Mouse (Mus musculus): ENCODE data around the gene Xpc.
A peak's percentile ranks its signal among the peaks of the same experiment; 100 is the strongest.

Xpc gene

DNA sequence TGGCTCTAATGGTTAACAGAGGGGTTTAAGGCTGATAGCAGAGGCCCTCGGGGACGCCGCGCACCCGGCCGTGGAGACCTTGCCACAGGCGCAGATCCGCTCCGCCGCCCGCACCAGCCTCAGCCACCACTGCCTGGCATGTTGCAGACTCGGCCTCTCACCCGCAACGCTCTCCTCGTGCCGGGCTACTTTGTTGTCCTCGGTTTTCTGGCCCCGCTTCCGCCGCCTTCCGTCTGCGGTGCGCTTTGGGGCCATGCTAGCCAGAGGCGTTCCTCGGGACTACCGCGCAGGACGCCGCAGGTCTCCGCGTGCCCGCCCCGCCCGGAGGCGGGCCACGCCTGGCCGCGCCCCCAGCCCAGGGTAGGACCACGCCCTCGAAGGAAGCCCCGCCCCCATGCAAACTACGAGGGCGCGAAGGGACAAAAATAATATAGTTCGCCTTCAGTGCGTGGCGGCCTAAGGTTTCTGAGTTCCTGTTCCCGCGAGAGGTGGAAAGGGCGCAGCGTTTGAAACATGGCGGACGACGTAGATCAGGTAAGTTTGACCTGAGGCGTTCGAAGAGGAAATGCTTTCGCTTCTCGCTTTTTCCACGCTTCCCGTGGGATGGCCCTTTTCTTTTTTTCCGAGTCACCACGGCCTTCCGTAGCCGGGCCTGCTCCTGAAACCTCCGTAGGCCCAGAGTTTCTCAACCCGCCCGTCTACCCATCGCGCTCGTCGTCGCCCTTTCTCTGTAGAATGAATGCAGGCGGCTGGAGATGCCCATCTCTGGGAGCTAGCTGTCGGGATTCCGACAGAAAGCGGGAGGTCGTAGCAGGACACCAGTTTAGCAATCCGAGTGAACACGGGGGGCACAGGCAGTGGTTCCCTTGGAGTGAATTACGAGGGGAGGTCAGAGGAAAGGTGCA lies at the start of gene Xpc, which contains the start of gene Lsm3:
TSS of gene Xpc (minus strand) at position 344 of the 905 bp plus-strand sequence.
TSS of gene Lsm3 (plus strand) at position 384 of the 905 bp plus-strand sequence.
- peak; percentile 98 for DNase-seq

DNA sequence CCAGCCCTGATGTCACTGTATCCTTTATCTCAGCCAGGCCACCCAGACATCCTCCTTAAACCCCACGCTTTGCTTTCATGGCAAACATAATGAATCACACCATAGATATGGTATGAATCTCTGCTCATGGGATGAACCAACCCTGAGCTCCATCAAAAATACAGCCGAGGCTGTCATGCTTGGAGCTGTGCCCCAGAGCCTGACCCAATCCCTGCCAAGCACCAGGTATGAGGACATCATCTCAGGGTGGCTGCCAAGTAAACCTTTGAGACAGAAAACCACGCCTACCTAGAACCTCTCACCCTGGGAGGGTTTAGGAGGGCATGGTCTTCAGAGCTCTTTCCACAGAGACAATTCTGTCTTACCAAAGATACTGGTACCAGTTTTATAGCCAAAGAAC lies 47.3 kb upstream of the Xpc start:
- no peak for DNase-seq

DNA sequence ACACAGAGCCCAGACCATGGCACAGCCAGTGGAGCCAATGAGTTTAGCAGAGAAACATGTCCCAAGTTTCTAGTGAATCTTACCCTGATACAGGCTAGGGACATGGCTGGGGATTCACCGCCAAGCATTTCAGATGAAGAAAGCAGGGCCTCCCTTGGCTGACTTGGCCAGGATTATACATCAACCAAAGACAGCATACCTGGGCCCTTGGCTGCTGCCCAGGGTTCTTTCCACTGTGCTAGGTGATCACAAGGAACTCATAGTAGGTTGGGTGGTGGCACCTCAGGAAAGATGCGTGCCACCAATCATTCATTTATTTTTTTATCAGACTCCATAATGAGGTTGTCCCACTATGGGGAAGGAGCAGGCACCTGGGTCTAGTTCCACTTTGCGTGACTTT lies 44.5 kb upstream of the Xpc start:
- no peak for DNase-seq

DNA sequence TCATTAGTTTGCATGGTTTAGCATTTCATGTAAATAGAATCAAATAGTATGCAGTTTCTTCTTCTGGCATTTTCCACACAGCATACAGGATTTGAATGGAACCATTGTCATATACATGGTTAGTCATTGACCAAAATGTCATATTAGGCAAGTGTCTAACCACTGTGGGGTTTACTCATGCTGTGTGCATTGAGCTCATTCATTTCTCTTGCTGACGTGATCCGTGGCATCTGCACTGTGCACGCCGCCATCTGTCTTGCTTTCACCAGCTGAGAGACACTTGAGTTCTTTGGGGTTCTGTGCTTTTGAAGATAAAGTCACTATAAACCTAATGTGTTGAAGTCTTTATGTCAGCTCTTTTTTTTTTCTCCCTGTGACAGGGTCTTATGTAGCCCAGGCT lies 43.7 kb upstream of the Xpc start:
- DNase-seq: no peak

DNA sequence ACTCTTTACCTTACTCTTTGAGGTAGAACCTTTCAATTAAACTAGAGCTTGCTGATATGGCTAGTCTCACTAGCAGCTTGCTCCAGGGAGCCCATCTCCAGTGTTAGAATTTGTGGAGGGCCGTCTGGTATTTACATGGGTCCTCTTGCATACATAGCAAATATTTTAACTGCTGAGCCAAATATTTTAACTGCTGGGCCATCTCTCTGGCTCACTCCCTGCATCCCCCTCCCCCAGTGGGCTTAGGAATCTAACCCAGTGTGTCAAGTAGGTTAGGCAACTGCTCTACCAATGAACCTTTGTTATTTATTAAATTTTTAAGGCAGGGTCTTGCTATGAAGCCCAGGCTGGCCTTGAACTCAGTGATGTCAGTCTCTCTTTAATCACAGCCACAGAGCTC lies 42.9 kb upstream of the Xpc start:
- no peak for DNase-seq

DNA sequence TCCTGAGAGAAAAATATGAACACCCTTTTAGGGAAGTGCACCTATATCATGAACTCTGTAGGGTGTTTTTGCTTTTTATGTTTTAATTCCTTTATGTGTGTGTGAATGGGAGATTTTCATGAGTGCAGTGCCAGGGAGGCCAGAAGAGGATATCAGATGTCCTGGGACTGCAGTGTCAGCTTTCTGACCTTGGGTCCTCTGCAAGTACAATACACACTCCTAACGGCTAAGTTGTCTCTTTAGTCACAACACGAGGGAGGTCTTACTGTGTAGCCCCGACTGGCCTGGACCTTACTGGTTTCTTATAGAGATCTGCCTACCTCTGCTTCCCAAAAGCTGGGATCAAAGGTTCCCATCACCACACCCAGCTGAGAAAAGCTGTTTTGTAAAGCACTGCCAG lies 37.0 kb upstream of the Xpc start:
- DNase-seq: no peak

DNA sequence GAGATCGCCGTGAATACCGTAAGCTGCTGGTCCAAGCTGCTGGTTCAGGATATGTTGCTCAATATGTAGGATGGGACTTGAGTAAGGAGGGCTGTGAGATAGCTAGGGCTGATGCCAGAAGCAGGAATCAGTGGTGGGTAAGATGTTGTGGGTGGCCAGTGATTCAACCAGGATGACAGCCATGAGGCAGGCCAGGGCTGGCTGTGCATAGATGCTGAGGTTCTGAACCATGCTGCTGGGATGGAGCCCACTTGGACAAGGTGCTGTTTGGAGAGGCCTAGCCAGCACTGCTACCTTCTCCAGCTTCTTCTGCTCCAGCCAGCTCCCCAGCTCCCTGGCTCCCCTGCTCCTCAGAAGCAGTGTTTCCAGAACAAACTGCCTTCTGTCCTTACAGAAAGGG lies 36.0 kb upstream of the Xpc start:
- DNase-seq: no peak

DNA sequence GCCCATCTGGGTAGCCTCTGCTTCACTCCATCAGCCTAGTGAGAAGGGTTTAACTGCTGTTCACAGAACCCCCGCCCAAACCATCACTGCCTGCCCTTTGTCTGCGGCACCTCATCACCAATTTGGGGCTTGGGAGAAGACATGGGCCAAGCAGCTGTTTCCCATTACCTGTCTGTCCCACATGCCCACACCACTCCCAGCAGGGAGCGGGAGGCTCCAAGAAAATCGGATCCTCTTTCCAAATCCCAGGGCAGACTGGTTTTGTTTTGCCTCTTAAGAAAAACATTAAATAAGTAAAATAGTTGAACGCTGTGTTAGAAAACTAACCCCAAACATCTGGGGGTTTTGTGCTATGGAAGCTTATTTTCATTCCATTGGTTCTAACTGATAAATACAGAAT lies 33.9 kb upstream of the Xpc start:
- DNase-seq: no peak

DNA sequence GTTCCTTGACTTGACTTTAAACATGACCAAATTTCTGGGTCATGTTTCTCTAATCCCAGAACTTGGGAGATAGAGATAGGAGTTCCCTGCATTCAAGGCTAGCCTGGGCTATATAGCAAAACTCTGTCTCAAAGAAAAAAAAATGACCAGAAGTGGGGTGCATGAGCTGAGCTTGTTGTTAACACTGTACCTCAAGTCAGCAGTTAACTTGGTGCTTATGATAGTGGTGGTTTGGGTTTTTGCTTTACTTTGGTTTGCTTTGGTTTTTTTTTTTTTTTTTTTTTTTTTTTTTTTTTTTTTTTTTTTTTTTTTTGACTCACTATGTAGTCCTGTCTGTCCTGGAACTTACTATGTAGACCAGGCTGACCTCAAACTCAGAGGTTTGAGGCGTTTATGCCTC lies 31.6 kb upstream of the Xpc start:
- DNase-seq: no peak

DNA sequence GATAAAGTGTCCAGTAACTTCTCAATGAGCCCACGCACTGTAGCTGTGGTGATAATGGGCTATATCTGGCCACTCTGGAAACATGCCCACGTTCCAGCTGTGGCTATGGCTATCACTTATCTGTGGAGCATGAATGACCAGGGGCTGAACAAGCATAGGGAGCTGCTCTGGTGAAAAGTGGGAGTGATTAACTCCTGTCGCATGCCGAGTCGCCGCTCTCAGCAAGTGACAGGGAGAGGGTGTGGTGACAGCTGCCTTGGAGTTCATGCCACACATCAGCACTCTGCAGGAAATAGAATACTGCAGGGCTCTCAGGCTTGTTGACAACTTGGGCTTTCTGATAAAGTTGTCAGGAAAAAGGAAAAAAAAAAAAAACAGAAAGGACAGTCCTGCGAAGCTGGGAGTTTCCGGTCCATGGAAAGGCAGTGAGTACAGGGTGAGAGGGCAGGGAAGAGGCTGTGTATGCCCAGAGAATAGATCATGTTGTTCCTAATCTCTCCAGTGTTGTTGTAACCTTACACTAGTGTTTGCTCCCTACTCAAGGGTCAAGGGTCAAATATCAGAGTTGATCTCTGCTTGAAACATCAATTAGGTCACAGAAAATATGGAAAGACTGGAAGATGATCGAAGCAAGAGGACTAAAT lies 30.7 kb upstream of the Xpc start:
- DNase-seq: no peak

DNA sequence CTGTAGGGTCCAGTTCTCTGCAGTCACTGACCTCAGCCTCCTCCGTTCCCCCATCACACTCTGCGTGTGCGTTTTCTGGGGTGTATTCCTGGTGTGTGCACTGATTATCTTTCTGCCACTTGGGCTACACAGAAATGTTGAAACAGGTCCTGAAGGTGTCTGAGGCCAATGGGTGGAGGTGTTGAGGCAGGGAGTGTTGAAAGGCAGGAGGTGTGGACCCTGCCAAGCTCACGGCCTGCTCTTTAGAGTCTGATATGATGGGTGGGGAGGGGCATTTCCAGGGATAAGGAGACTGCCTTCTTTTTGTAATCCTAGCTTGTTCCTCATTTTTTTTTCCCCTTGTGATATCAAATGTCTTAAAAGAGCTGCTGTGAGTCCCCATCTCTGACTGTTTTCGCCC lies 27.4 kb upstream of the Xpc start:
- no peak for DNase-seq

DNA sequence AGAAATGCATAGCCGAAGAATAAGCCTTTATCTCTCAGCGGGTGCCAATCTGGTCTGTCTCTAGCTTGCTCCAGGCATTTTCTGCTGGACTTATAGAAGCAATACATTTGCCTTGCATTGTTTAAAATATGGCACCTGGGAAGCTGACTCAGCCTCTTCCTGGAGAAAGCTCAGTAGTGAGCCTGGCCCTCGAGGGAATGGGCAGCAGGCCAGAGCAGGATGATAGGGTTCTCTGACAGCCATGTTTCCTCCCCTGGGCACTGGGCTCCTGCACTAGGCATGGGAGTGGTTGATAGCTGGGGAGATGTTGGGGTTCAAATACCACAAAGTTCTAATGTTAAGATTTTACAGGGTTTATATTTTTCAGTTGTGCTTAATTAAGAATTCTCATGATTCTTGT lies 25.6 kb upstream of the Xpc start:
- no peak for DNase-seq

DNA sequence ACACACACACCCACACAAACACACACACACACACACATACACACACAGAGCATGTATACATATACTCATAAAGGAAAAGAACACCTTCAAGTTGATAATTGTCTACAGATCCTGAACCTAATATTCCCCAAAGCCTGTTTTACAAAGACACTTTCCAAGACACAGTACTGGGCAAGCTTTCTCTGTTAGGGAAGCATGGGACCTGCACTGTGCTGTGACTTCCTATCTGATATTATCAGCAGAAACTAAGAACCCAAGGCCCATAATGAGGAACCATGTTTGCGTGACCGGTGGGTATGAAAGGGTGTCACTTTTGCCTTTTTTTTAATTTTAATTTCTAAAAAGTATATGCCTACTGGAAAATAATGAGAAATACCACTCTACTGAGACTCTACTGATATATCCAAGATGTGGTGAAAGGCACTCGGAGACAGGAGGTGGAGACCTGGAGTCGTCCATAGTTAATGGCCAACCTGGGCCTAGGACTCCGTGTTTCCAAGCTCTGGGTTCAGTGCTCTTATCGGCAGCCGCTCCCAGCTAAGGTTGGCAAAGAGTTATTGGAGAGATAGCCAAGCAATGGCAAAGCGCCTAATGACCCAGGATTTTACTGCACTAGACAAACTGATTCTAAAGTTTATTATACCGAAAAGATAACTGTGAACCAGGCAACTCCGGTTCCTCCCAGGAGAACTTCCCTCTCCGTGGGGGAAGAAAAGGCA lies 20.5 kb upstream of the Xpc start:
- DNase-seq: no peak

DNA sequence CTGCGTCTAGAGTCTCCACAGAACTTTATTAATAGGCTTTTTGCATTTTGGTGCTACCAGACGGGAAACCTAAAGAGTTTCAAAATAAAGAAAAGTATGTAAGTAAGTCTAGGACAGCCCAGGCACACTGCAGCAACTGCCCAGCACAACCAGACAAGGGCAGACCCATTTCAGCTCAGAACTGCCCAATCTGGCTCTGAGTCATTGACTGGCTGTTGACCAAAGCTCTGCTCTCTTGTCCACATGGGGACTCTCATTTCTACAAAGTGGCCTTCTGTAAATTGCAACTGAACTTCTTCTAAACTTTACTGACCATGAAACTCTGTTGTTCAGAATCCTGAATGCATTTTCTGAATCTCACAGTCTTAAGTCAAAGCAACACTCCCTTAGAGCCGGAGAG lies 19.5 kb upstream of the Xpc start:
- no peak for DNase-seq

DNA sequence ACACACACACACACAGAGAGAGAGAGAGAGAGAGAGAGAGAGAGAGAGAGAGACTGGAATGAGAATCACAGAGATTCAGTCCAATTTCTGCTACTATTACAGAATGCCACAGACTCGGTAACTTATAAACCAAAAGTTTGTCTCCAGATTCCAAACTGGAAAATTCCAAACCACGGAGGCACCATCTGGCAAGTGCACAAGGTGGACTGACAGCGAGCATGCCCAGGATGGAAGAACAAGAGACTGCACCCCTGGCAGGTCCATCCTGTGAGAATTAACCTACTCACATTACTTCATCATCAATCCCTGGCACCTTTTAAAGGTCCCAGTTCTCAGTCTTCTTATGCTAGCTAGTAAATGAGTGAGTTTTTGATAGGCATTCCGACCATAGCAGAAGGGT lies 18.6 kb upstream of the Xpc start:
- DNase-seq: no peak

DNA sequence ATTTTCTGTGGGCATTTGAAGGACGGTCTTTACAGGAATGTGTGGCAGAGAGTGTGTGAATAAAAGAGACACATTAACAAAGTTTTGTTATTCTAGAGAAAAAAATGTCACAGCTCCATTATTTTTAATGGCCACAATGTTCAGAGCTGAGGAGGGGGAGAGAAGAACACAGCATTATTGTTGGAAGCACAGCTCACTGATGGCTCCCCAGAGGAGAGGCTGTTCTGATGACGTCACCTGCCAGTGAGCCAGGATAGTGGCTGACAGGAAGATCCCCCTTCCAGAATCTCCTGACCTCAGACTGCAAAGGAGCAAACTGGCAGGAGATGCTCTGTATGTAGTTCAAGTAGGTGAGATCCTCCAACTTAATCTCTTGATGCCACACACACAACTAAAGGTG lies 18.1 kb upstream of the Xpc start:
- peak; percentile 33 for DNase-seq

DNA sequence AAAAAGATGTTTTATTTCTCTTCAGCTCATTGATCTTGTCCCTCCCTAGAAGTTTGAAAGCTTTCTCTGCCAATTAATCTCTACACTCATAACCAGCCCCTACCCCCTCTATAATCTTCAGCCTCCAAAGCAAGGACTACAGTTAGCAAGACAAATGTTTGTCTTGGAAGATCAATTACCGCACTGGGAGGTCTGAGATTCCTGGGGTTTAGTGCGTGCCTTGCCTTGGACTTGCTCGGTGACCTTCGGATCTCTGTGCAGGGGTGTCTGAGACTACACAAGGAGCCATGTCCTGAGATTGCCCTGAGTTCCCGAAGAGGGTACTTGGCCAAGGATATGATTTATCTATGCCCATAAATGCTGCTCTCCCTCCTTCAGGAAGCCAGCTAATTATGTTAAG lies 17.7 kb upstream of the Xpc start:
- no peak for DNase-seq

DNA sequence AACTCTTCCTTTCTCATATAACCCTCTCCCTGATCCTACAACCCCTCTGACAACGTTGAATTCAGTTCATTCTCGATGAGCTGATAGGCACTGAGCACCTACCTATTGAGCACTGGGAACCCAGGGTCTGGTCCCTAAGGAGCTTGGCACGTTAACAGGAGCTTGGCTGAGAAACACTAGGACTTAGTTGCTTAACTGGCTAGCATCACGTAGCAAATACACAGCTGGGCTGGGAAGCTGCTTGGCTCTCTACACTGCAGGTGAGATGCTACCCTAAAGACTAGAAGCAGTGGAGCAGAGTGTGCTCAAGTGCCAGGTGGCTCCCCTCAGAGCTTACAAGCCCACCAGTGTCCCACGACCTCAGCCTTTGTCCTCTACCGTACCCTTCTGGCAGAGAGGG lies 17.0 kb upstream of the Xpc start:
- DNase-seq: no peak

DNA sequence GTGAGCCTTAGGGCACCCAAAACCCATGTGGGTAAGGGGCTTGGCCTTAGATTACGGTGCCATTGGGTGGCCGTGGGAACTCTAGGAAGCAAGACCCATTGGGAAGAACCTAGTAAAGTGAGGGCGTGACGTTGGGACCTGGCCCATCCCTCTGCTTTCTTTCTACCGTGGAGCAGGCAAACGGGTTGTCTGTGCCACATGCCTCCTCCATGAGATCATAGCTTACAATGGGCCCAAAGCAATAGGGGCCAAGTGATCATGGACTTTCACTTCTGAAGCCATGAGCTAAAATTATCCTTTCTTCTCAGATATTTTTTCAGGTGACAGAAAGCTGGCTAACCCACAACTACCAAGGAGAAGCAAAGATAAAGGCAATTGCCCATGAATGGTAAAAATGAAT lies 15.6 kb upstream of the Xpc start:
- no peak for DNase-seq

DNA sequence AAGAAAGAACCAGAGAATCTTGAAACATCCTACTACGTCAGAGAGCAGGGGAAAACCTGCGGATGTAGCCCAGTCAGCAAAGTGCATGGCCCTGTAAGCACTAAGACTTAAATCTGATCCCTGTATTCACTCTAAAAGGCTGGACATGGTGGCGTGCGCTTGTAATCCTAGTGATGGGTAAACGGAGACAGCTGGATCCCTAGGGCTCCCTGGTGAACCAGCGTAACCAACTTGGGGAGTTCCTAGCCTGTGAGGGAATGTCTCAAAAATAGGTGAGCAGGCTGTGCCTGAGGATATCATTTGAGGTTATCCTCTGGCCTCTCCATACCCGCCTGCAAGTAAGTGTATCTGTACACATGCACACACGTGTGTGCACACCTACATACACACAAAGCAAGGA lies 15.0 kb upstream of the Xpc start:
- DNase-seq: no peak

DNA sequence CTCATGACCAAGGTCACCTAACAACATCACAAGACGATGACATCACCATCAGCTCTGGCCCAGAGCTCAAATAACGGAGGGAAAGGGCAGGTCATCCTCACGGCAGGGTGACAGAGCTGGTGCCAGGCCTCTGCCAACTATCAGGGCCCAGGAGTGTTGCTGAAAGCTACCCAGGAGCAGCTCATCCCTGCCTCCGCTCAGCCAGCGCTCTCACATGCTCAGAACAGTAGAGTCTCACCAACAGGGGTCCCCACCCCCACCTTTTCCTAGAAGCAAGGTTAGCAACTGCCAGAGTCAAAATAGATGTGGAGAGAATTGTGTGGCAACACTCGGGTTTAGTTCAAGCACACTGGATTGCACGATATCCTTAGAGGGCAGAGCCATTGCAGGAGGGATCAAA lies 12.6 kb upstream of the Xpc start:
- DNase-seq: no peak

DNA sequence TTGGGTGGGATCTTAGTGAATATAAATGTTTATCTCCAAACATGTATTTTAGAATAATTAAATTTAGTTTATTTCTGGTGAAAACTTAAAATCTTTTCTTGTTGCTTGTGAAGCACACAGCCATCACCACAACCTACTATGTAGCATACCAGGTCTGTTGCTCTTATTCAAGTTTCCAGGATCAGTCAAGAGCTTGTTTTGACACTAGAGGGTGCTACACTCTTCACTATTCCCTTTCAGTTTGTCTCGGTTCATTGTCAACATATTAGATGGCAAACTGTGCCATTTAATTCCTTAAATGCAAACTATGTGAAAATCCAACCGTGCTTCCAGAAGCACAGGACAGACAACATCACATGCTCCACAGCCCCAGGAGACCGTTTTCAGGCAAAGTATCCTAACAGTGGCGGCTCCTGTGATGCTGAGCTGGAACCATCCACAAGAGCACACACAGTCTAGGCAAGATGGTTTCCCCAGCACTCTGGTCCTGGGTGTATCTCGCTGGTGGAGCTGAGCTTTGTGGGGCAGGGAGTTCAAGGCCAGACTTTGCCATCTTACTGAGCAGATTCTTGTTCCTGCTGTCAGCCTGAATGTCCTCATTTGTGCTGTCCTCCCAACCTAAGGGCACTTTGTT lies 11.7 kb upstream of the Xpc start:
- peak; percentile 65 for DNase-seq

DNA sequence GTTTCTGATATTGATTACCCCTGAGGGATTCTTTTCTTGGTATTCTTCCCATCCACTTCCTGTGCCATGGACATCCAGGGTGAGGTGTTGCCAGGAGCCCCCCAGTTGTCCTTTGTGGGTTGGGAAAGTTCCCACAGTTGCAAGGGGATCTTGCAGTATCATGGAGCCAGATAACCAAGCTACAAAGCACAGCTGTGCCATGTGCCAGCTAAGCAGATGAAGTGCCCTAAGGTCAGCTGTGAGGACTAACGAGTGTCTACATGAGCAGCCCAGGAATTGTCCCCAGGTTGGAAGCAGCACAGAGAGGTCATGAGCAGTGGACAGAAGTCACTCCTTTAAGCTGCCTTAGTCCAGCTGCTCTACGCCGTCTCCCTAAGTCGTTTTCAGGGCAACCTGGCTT lies 9.9 kb upstream of the Xpc start:
- DNase-seq: no peak
